Mouse (Mus musculus): ENCODE results near the gene Fgfr2.

- TF ChIP-seq CTCF (IDR thresholded peaks at IDR 0.05; ENCODE audit: control insufficient read depth, insufficient read depth, insufficient replicate concordance, low read depth, low read length) (no peak), POLR2A (IDR thresholded peaks at IDR 0.05; ENCODE audit: control insufficient read depth, low read depth, low read length) (no peak)
Observed at GRCm38 (mm10) chr7:130727560-130727959, 2395.6 kb downstream of the Fgfr2 start.
